Mouse (Mus musculus) brown adipose tissue, adult 24 weeks (tissue): ENCODE data around the gene Spin1. TPM values are rescaled to one million over a fixed set of nuclear protein-coding genes. Genes with fewer than 3 reads are reported as not detected.

ENCODE experiments used
- H3K27ac ChIP-seq: fragments of 200-500 bp; replicated peaks from 2 replicates; pipeline ENCODE4 v1.5.1; 2012; ENCODE audit warnings: low read depth, mild to moderate bottlenecking, low read length
- H3K4me1 ChIP-seq: fragments of 200-500 bp; 2 replicates; pipeline ENCODE4 v1.6.1; 2012; ENCODE audit warnings: low read length, mixed read lengths; ENCODE audit not compliant: control insufficient read depth, insufficient read depth, insufficient read length
- H3K4me3 ChIP-seq: fragments of 200-500 bp; 2 replicates; pipeline ENCODE4 v1.5.1; 2012; ENCODE audit warnings: low read depth, mild to moderate bottlenecking, low read length, moderate library complexity; ENCODE audit not compliant: insufficient read depth
- polyA plus RNA-seq: library from polyadenylated mRNA; stranded (reverse); fragments of >200 nt; gene quantifications from 2 replicates; pipeline ENCODE4 v1.2.4, GENCODE M21; 2012; ENCODE audit not compliant: missing spikeins, insufficient read depth, insufficient read length

The Spin1 gene
- polyA plus RNA-seq, 1 experiment: 14.7 TPM

- no peak overlapping the region for H3K27ac ChIP-seq
- no peaks in the 10 kb centered on the region for H3K4me1 ChIP-seq
Observed at GRCm38 (mm10) chr13:51085941-51086340, 14.7 kb upstream of the Spin1 start.

DNA sequence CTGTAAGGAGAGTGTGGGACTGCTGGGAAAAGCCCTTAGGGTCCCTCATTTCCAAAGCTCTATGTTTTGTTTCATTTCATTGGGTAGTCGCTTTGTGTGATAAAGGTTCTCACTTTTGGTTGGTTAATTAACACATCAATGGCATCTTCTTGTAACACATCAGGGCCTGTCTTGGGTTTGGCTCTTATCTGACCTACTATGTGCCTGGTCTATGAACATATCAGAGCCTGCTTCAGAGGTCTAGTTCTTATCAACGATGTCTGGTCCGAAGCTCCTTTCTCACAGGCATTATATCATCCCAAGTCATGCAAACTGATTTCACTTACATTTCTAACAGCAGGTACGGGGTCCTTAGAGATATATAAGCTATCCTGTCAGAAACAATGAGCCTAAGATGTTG is 13.4 kb upstream of the Spin1 start:
- Histone ChIP-seq H3K4me3 (no peak overlapping the region), H3K4me1 (no peaks in the 10 kb centered on the region), H3K27ac (no peak overlapping the region)

More at GRCm38 (mm10) chr13:51085941-51086340, 14.7 kb upstream of the Spin1 start:
- no peak overlapping the region for H3K4me3 ChIP-seq

DNA sequence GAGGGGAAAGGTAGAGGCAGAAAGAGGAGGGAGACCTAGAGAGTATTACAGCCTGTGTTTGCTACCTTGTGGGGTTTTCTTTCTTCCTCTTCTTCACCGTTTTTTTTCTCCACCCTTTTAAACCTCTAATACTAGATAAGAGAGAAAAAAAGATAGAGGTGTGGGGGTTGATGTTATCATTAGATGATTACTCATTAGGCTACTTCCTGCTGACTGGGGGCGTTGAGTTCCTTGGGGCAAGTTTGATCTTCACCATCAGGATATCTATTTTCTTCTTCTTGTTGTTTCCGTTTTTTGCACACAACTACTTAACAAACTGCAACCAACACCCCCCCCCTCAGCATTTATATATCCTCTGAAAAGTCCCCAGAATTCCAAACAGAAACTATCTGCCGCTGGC is 12.5 kb upstream of the Spin1 start:
- Histone ChIP-seq H3K4me1 (no peaks in the 10 kb centered on the region), H3K27ac (no peak overlapping the region), H3K4me3 (no peak overlapping the region)

- Histone ChIP-seq H3K4me1 (no peaks in the 10 kb centered on the region), H3K4me3 (no peak overlapping the region), H3K27ac (no peak overlapping the region)
Observed at GRCm38 (mm10) chr13:51089058-51089457, 11.6 kb upstream of the Spin1 start.

- H3K27ac ChIP-seq: no peak overlapping the region
- H3K4me3 ChIP-seq: no peak overlapping the region
- no peaks in the 10 kb centered on the region for H3K4me1 ChIP-seq
Observed at GRCm38 (mm10) chr13:51090105-51090661, 10.5 kb upstream of the Spin1 start.

DNA sequence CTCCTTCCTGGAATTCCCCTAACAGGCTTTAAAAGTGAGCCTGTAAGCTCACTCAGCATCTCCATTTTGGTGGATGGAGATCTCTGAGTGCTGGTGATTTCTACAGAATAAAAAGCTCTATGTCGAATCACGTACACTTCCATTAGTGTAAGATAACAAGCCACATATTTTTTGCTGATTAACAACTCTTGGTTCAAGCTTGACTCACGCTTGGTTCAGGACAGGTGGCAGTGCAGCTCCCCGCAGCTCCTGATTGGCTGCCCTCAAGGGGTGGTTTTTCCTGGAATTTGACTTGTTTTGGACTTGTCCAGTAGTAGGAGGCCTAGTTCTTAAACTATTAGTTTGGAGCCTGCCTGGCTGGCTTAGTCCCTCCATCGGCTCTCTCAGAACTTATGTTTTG is 7.2 kb upstream of the Spin1 start:
- no peaks in the 10 kb centered on the region for H3K4me1 ChIP-seq
- H3K27ac ChIP-seq: no peak overlapping the region
- no peak overlapping the region for H3K4me3 ChIP-seq

DNA sequence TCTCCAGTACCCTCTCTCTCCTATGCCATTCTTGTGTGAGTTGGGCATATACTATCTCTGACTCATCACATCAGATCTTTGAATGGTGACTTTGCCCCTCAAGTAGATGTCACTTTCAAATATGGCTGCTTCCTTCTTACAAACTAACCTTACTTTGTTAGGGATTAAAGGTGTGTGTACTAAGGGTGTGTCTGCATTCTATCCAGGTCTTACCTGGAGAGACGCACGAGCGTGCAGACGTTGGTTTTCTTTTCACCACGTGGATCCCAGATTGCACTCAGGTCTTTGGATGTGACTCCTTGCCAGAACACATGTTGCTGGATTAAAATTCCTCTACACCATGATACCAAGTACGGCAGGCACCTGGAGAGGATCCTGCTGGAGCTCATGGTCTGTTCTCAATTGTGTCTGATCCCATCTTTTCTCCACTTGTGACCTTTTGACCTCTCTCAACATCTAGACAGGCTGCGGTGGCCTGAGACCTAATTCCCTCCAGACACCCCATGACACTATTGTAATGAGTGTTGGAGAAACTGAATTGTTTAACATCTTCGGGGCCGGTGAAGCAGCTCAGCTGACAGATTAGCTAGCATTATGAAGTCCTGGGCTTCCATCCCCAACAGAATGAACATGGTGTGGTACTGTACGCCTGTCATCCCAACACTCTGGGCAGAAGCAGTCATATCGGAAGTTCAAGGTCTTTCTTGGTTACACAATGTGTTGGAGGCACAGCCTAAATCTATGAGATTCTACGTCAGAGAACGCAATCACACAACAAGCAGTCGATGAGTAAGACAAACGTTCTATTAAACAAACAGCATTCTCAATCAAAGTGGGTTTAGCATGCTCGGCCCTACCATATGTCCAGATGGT is 6.1 kb upstream of the Spin1 start:
- no peak overlapping the region for H3K27ac ChIP-seq
- H3K4me3 ChIP-seq: no peak overlapping the region
- no peaks in the 10 kb centered on the region for H3K4me1 ChIP-seq

DNA sequence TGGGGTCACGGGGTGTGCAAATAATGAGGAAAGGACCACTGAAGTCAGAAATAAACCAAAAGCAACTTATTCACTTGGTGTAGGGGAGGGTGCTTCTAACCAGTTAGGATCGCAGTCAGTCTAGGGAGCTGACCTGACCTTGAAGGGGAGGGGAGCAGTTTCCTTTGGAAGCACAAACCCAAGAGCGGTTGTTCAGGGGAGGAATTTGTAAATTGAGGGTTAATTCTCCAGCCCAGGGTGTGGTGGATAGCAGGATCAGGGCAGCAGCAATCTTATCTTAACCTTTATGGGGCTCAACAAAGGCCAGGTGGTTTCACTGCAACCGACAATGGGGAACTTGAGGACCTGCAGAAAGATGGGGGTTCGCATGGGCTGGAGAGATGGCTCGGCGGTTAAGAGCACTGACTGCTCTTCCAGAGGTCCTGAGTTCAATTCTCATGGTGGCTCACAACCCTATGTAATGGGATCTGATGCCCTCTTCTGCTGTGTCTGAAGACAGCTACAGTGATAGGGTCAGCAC is 5.4 kb upstream of the Spin1 start:
- no peak overlapping the region for H3K4me3 ChIP-seq
- no peak overlapping the region for H3K27ac ChIP-seq
- no peaks in the 10 kb centered on the region for H3K4me1 ChIP-seq

DNA sequence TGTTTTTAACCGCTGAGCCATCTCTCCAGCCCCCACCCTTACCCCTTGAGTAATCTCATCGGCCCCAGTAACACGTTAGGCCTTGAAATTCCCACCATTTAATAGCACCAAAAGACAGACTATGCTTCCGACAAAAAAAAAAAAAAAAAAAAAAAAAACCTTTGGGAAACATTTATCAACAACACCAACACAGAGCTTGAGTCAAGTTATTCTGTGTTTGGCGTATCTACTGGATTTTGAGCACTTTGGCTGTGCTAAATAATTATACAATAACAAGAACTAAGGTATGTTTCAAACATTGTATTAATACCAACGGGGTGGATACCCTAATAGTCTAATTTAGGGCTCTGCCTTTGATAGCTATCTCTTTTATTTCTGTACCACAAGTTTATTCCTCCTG is 4.0 kb upstream of the Spin1 start:
- no peak overlapping the region for H3K27ac ChIP-seq
- no peaks in the 10 kb centered on the region for H3K4me1 ChIP-seq
- no peak overlapping the region for H3K4me3 ChIP-seq

DNA sequence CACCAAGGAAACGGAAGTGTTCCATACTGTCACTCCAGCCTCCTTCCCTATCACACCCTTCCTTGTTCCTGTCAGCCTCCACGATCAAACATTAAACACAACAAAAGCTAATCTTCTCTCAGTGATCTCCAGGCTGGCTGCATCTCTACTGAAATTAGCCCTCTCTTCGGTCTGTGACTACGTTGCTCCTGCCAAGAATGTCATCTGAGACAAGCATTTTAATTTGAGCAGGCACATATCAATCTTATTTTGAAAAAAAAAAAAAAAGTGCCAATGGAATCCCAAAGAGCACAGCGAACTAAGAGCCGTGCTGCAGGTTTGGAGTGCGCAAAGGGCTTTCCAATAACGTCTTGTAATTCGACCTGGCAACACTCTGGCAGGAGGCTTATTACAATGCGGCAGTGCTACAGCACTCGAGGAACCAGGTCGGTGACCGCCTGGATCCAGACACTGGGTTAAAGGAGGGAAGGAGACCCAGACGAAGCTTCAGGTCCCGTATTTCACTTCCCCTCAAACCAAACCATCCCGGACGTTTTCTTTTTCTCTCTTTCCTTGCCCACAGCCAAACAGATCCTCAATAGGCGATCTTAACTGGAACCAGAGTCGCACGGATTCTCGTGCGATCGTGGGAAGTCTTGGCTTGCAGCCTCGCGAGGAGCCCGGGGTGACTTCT is 984 bp upstream of the Spin1 start:
- H3K27ac ChIP-seq: no peak overlapping the region
- H3K4me1 ChIP-seq: peaks cover 7% of the 10 kb centered on the region; the same call in 1 of the 2 replicates
- peak overlapping the region; percentile 72 for H3K4me3 ChIP-seq

- peak overlapping the region; percentile 97 for H3K4me3 ChIP-seq
- peak overlapping the region; percentile 88 for H3K27ac ChIP-seq
- H3K4me1 ChIP-seq: peaks cover 7% of the 10 kb centered on the region; the same call in 1 of the 2 replicates
Observed at GRCm38 (mm10) chr13:51101016-51101776, 516 bp downstream of the Spin1 start.

DNA sequence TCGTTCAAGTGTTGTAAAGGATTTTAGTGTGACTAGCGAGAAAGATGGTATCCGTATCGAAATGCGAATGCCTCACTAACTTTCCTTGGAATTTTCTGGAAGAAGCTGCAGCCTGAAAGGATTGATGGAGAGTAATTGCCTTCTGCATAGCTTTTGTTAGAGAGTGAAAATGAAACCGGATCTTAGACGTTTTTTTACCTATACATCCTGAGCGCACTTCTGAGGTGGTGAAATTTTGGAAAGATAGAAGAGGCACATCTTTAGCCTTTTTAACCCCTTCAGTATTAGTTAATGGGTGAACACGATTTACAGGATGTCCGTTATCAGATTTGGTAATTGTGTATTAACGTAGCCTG is 1.1 kb downstream of the Spin1 start:
- peak overlapping the region; percentile 77; the same call in 1 of the 2 replicates for H3K27ac ChIP-seq
- H3K4me3 ChIP-seq: peak overlapping the region; percentile 97
- peaks cover 7% of the 10 kb centered on the region; the same call in 1 of the 2 replicates for H3K4me1 ChIP-seq

GRCm38 (mm10) chr13:51103111-51103725 is 2.5 kb downstream of the Spin1 start:
- Histone ChIP-seq H3K27ac (no peak overlapping the region), H3K4me1 (peaks cover 7% of the 10 kb centered on the region; the same call in 1 of the 2 replicates), H3K4me3 (no peak overlapping the region)

- H3K4me1 ChIP-seq: peaks cover 7% of the 10 kb centered on the region; the same call in 1 of the 2 replicates
- H3K4me3 ChIP-seq: no peak overlapping the region
- no peak overlapping the region for H3K27ac ChIP-seq
Observed at GRCm38 (mm10) chr13:51103861-51104650, 3.4 kb downstream of the Spin1 start.
